Mouse (Mus musculus) c-Kit-positive CD71-positive TER-119-positive erythroid progenitor cells, embryonic 14.5 days (primary cell): Measurements from ENCODE around the gene Lman1l.

Experiments
- DNase-seq: peaks from one replicate; pipeline ENCODE4 v3.0.0-alpha.2; 2013; ENCODE audit warnings: low spot score

Lman1l gene

GRCm38 (mm10) chr9:57577144-57577849 lies 43.3 kb downstream of the Lman1l start:
- DNase-seq, result peak; percentile 56

GRCm38 (mm10) chr9:57575577-57575976 lies 45.0 kb downstream of the Lman1l start:
- no peak for DNase-seq

- DNase-seq, result no peak
These were observed 46.2 kb downstream of the Lman1l start for GRCm38 (mm10) chr9:57574397-57574796.

- DNase-seq, result no peak
These were observed 52.1 kb downstream of the Lman1l start for GRCm38 (mm10) chr9:57568500-57568899.

GRCm38 (mm10) chr9:57566846-57567245 lies 53.7 kb downstream of the Lman1l start:
- DNase-seq, result no peak

- no peak for DNase-seq
These were observed 54.8 kb downstream of the Lman1l start for GRCm38 (mm10) chr9:57565741-57566221.

- no peak for DNase-seq
These were observed 56.0 kb downstream of the Lman1l start for GRCm38 (mm10) chr9:57564609-57565008.

- no peak for DNase-seq
These were observed 57.6 kb downstream of the Lman1l start for GRCm38 (mm10) chr9:57562896-57563372.

- DNase-seq, result no peak
These were observed 58.9 kb downstream of the Lman1l start for GRCm38 (mm10) chr9:57561711-57562099.

- peak; percentile 90 for DNase-seq
These were observed 59.5 kb downstream of the Lman1l start, which contains the start of gene Scamp2 for GRCm38 (mm10) chr9:57560861-57561710. TSS of gene Scamp2 (plus strand) at chr9:57560943.

GRCm38 (mm10) chr9:57560263-57560662 lies 60.3 kb downstream of the Lman1l start:
- no peak for DNase-seq

- DNase-seq, result no peak
These were observed 61.0 kb downstream of the Lman1l start for GRCm38 (mm10) chr9:57559568-57559967.

- no peak for DNase-seq
These were observed 61.9 kb downstream of the Lman1l start for GRCm38 (mm10) chr9:57558625-57559024.

GRCm38 (mm10) chr9:57557215-57557614 lies 63.4 kb downstream of the Lman1l start:
- DNase-seq, result no peak
